Comparison of ENCODE assay signal across 8 mouse cellular contexts in genomic region chr13:112800597-112801380, GRCm38 (mm10). TPM values are rescaled to one million over a fixed set of nuclear protein-coding genes. Genes with fewer than 3 reads are reported as not detected.
DNase-seq lines count a peak whose midpoint lies in the region; ATAC-seq lines count a peak whose summit lies in the region.

Gene Plpp1 (plus strand): TSS chr13:112800792.

- peak within 1 kb of the TSS; percentile 92 for H3K27ac ChIP-seq in embryonic facial prominence, embryonic 10.5 days (replicated peaks)
- H3K27ac ChIP-seq in intestine, embryonic 15.5 days = peak within 1 kb of the TSS; percentile 97

- H3K4me2 ChIP-seq in intestine, embryonic 15.5 days (replicated peaks) = peak within 1 kb of the TSS; percentile 81

- peak within 1 kb of the TSS; percentile 86 for H3K9ac ChIP-seq in intestine, embryonic 15.5 days

- H3K4me1 ChIP-seq in embryonic facial prominence, embryonic 10.5 days = peaks cover 25% of the 10 kb centered on the region
- peaks cover 4% of the 10 kb centered on the region; the same call in 1 of the 2 replicates for H3K4me1 ChIP-seq in intestine, embryonic 15.5 days (replicated peaks)

- no peaks in the 10 kb centered on the region for H3K27me3 ChIP-seq in embryonic facial prominence, embryonic 10.5 days (replicated peaks; ENCODE audit: low read depth, poor library complexity, severe bottlenecking)
- H3K27me3 ChIP-seq in intestine, embryonic 15.5 days (replicated peaks) = no peaks in the 10 kb centered on the region

- WGBS in embryonic facial prominence, embryonic 10.5 days = under 1% methylated on average over 83 of the region's 83 CpGs
- under 1% methylated on average over 81 of the region's 83 CpGs for WGBS in intestine, embryonic 15.5 days

- intact Hi-C loops in left cerebral cortex, postnatal 14 days (cut with DNase I) = loop anchor here (5.0 kb wide), 3 partner anchors 42 to 123 kb away; no protein-coding TSS in a partner anchor

- ATAC-seq in intestine, embryonic 15.5 days = peak; percentile 98
- peak; percentile 87 for ATAC-seq in megakaryocyte-erythroid progenitor cell, adult 5-6 weeks (replicated peaks; ENCODE audit: low FRiP score, low TSS enrichment, poor library complexity, severe bottlenecking)

- H3K4me3 ChIP-seq in embryonic facial prominence, embryonic 10.5 days = peak within 1 kb of the TSS; percentile 82
- H3K4me3 ChIP-seq in intestine, embryonic 15.5 days (replicated peaks) = peak within 1 kb of the TSS; percentile 83

- no peaks in the 10 kb centered on the region for H3K9me3 ChIP-seq in embryonic facial prominence, embryonic 10.5 days
- H3K9me3 ChIP-seq in intestine, embryonic 15.5 days = no peaks in the 10 kb centered on the region

- H3K36me3 ChIP-seq in embryonic facial prominence, embryonic 10.5 days (replicated peaks) = peaks cover 8% of the 10 kb centered on the region
- H3K36me3 ChIP-seq in intestine, embryonic 15.5 days = peaks cover 3% of the 10 kb centered on the region

- peak; percentile 99 for DNase-seq in adrenal gland, postnatal 14 days
- peak; percentile 98 for DNase-seq in embryonic facial prominence, embryonic 10.5 days (ENCODE audit: low spot score)
- peak; percentile 95 to 99 for DNase-seq in gastrocnemius, postnatal 4 days (ENCODE audit: low spot score in 2 of 2)
- peak; percentile 93 to 96 for DNase-seq in left cerebral cortex, postnatal 14 days (ENCODE audit: low spot score in 2 of 2)
- peak; percentile 95 for DNase-seq in right cerebral cortex, postnatal 25 days
- DNase-seq in urinary bladder, postnatal 36 days (ENCODE audit: low spot score in 2 of 2) = peak; percentile 95 to 96

RNA-seq across cellular contexts. Expression of gene Plpp1, which starts in this region (rescaled TPM):
- total RNA-seq in adrenal gland, postnatal 14 days (2021) = 181 and 182 TPM in 2 replicates
- polyA plus RNA-seq in embryonic facial prominence, embryonic 10.5 days (2016; fragmentation: Nextera tagmentation; extraction: Ambion mirVana) = 19.0 and 21.8 TPM in 2 replicates
- total RNA-seq in gastrocnemius, postnatal 4 days (2021) = 100 to 1,000 TPM; 104 to 108 TPM
- polyA plus RNA-seq in intestine, embryonic 15.5 days (2015; fragmentation: Nextera tagmentation; extraction: Ambion mirVana) = 83.2 and 84.5 TPM in 2 replicates
- total RNA-seq in left cerebral cortex, postnatal 14 days (2021) = 10 to 100 TPM; 26.9 TPM
- 9.7 and 17.3 TPM in 2 replicates for total RNA-seq in megakaryocyte-erythroid progenitor cell, adult 5-6 weeks (2014; fragmentation: Nextera tagmentation)
- 8.3 and 19.3 TPM in 2 replicates for total RNA-seq in megakaryocyte-erythroid progenitor cell, adult 5-6 weeks (2017)

Comparison
In these comparisons a context has a peak if more than half of its experiments do, and no peak if none do; other contexts are left out.
1. Peak in every context shown above with its lines: DNase-seq, ATAC-seq, H3K4me3 ChIP-seq and H3K27ac ChIP-seq.